Mouse (Mus musculus): ENCODE results near the gene Senp3.
A peak's percentile ranks its signal among the peaks of the same experiment; 100 is the strongest.

The Senp3 gene

DNA sequence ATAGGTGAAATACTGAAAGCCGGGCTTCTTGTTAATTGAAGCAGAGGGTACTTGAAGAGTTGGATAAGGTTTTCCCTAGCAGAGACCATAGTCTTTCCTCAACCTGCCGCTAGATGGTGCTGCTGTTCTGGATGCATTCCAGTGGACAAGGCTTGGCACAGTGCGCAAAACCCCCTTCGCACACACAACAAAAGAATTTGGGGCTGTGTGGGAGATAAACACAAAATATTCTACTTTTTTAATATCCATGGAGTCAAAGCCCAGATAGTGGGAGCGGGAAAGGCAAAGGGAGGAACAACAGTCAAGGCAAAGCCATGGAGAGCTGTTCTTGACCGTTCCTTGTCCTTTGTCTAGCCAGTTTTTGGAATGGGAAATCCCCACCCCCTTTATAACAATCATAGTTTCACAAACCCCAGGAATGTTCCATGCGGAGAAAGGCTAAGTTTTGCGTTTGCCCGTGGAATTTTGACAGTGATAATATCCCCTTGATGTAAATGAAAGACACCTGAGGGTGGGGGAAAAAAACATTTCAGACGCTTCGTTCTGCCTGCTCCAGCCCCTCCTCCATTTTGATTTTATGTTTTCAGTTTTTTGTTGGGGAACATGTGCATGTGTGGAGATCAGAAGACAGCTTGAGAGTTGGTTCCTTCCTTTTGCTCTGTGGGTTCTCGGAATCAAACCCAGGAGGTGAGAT is 1.1 kb upstream of the Senp3 start:
- peak; percentile 99 for DNase-seq (ENCODE audit: extremely low spot score, low read depth, low spot score)

GRCm38 (mm10) chr11:69682209-69682839 is 440 bp upstream of the Senp3 start:
- DNase-seq (ENCODE audit: extremely low spot score, low read depth, low spot score), result no peak

GRCm38 (mm10) chr11:69680136-69680855 is 1.6 kb downstream of the Senp3 start:
- no peak for DNase-seq (ENCODE audit: extremely low spot score, low read depth, low spot score)

GRCm38 (mm10) chr11:69679144-69679543 is 2.7 kb downstream of the Senp3 start:
- no peak for DNase-seq (ENCODE audit: extremely low spot score, low read depth, low spot score)

GRCm38 (mm10) chr11:69672211-69672706 is 9.6 kb downstream of the Senp3 start, which contains the start of gene Eif4a1:
Gene Eif4a1 (minus strand): TSS chr11:69672423.
- DNase-seq (ENCODE audit: extremely low spot score, low read depth, low spot score), result peak; percentile 98

- no peak for DNase-seq (ENCODE audit: extremely low spot score, low read depth, low spot score)
Observed at GRCm38 (mm10) chr11:69671726-69672124, 10.2 kb downstream of the Senp3 start.

GRCm38 (mm10) chr11:69670786-69671725 is 10.8 kb downstream of the Senp3 start:
- peak; percentile 73 for DNase-seq (ENCODE audit: extremely low spot score, low read depth, low spot score)

- DNase-seq (ENCODE audit: extremely low spot score, low read depth, low spot score), result no peak
Observed at GRCm38 (mm10) chr11:69666665-69667005, 15.2 kb downstream of the Senp3 start.

DNA sequence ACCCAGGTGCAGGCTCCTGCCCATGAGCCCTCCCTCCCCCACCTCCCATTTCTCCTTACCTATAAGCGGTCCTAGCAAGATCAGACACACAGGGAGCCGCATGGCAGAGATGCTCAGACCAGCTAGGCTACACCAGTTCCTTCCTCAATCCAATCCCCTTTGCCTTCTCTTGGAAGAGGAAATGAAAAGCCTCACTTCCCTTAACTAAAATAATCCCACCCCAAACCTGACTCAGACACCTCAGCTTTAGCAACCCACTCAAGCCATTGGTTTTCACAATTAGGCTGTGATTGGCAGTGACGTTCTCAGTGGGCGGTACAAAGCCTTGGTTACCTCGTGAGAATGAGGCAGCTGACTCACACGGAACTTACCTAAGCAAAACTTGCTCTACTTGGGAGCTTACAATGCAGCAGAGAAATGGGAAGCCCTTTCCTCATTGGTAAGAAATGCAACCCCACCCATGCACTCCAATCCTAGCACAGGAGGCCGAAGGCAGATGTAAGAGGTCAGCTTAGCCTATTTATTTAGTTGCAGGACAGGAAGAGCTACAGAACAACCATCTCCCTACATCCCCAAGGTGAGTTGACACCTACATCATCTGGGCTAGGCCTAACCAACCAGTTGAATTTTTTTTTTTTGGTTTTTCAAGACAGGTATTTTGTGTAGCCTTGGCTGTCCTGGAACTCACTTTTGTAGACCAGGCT is 15.8 kb downstream of the Senp3 start, which contains the start of gene Cd68:
TSS of gene Cd68 (minus strand) at position 193 of the 704 bp plus-strand sequence.
- DNase-seq (ENCODE audit: extremely low spot score, low read depth, low spot score), result no peak

GRCm38 (mm10) chr11:69665457-69665960 is 16.4 kb downstream of the Senp3 start:
- DNase-seq (ENCODE audit: extremely low spot score, low read depth, low spot score), result no peak

- no peak for DNase-seq (ENCODE audit: extremely low spot score, low read depth, low spot score)
Observed at GRCm38 (mm10) chr11:69664841-69665240, 17.0 kb downstream of the Senp3 start.

DNA sequence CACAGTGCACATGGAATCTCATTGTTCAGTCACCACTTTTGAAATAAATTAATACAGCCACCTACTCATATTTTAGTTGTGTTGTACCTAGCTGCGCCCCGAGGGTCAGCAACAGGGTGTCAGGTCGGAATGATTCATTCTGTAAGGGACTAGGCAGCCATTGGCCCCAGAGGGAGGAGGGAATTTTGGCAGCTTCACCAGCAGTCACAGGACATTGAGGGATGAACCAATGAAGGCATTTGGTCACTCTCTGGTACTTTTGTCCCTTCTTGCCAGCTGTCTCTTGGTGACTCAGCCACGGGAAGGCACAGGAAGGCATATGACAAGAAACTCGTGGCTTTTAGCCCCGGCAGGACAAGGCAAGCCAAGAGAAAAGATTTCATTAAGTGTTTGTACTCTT is 18.1 kb downstream of the Senp3 start:
- DNase-seq (ENCODE audit: extremely low spot score, low read depth, low spot score), result no peak

DNA sequence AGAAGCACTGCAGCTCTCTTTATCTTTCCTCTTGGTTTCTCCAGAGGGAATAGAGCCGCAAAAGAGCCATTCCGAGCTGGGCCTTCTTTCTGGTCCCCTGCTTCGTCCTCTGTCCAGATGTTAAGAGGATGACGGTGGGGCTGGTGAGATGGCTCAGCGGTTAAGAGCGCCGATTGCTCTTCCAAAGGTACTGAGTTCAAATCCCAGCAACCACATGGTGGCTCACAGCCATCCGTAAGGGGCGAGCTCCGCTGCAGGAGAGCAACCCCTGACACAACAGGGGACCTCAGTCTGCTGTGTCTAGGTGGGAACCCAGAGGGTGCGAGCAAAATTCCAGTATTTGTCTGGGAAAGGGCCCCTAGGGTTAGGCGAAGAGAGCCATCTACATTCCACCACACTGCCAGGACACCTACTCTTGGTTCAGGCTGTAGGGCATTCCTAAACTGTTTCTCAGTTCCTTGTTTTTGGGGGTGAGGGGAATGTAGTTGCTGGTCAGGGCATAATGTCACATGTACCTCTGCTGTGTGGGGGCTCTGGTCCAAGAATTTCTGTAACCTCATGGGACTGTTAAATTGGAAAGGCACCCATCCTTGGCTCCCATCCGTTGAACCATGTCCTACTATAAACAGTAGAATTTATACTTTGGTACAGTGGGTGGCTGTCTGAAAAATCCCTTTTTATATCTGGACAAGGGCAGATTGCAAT is 18.8 kb downstream of the Senp3 start:
- no peak for DNase-seq (ENCODE audit: extremely low spot score, low read depth, low spot score)

DNA sequence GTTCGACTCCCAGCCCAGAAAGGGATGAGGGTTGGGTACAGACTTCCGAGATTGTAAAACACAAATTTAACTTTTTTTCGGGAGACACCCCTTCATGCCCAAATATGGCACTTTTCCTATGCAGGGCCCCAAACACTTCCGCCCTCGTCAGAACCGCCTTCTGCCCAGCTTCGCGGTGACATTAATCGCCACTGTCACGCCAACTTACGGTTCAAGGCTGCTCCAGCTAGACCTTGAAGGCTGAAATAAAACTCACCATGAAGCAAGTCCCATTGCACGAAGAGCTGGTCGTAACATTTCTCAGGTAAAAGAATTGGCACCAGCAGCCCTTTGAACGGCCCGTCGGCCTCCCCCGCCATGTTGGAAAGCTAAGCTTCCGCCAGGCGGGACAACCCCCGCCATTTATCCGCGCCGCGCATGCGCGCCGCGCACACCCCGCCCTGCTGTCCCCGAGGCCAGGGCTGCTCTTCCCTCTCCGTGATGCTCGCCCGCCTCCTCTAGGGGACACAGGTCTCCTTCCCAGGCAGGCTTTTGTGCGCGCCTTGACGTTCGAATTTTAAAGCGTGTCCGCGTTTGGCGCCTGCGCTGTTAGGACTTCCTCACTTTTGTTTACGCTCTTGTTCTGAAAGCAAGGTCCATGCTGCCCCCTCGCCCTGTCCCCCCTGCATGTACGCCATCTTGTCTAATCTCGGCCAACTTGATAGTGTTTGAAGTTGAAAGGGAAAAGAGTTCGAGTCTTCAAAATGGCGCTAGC is 19.5 kb downstream of the Senp3 start, which contains the start of gene Mpdu1:
TSS of gene Mpdu1 (minus strand) at position 430 of the 754 bp plus-strand sequence.
- DNase-seq (ENCODE audit: extremely low spot score, low read depth, low spot score), result peak; percentile 94

DNA sequence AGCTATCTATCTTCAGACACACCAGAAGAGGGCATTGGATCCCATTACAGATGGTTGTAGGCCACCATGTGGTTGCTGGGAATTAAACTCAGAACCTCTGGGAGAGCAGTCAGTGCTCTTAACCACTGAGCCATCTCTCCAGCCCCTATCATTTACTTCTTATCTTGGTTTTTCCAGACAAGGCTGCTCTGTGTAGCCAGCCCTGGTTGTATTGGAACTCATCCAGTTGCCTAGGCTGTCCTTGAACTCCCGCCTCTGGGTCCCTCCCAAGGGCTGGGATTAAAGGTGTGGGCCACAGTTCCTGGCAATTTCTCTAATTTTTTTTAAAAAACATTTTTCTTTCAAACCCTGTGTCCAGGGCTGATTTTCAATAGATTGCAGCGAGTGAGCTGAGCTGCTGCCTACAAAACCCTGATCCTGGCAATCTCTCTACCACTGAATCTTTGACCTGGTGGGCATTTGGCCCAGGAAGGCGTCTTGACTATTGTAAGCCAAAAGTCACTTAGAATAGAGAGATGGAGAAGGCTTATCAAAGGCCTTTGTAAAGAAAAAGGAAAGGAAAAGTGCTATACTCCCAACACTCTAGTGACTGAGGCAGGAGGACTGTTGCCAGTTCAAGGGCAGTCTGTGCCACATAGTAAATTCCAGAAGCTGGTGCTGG is 20.5 kb downstream of the Senp3 start:
- DNase-seq (ENCODE audit: extremely low spot score, low read depth, low spot score), result no peak

GRCm38 (mm10) chr11:69657462-69657881 is 24.4 kb downstream of the Senp3 start:
- DNase-seq (ENCODE audit: extremely low spot score, low read depth, low spot score), result no peak

GRCm38 (mm10) chr11:69656617-69657461 is 25.0 kb downstream of the Senp3 start:
- peak; percentile 77 for DNase-seq (ENCODE audit: extremely low spot score, low read depth, low spot score)

All from hindlimb bud, embryonic 11.5 days (tissue).